ENCODE assay signal across 21 mouse cellular contexts in the genomic region with DNA sequence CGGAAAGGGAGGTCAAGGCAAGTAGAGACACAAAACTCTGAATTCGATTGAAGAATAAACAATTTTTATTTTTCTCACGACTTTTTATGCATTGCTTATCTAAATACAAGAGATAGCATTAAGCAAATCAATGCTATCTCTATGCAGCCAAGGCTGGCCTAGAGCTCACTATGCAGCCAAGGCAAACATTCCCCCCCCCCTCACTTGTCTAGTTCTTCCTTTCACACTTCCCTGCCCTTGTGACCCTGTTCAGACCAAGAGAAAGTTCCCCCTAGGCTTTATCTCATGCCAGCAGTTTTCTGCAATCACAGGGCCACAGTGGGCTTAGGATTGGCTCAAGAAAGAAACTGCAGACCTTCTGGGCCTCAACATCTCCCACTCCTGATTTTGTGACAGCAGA.
DNase-seq lines count a peak whose midpoint lies in the region; ATAC-seq lines count a peak whose summit lies in the region.
"Had no signal": no experiment of that assay in that cellular context is flagged by ENCODE, and none has a peak within 500 bp of the region (broad histone marks: within the 10 kb centered on the region; RNA-seq: fewer than 3 reads in every experiment).

No protein-coding gene starts in this region.

- H3K4me3 ChIP-seq in heart, embryonic 11.5 days (ENCODE audit: low read depth, low read length): no peak overlapping the region
- no peak overlapping the region for H3K4me3 ChIP-seq in heart, embryonic 10.5 days
- no peak overlapping the region for H3K4me3 ChIP-seq in heart, embryonic 12.5 days
- H3K4me3 ChIP-seq in heart, embryonic 16.5 days (ENCODE audit: low read length): no peak overlapping the region

- no peak overlapping the region for H3K9ac ChIP-seq in heart, embryonic 11.5 days (ENCODE audit: low read depth, low read length)
- no peak overlapping the region for H3K9ac ChIP-seq in heart, embryonic 12.5 days
- no peak overlapping the region for H3K9ac ChIP-seq in heart, embryonic 16.5 days (ENCODE audit: low read length)

- intact Hi-C loops in heart, postnatal 10 days (cut with DNase I): no loop called here

- 0 out of 2 replicates have a peak, but pooled peaks cover 2% of the 10 kb centered on the region for H3K4me1 ChIP-seq in heart, embryonic 11.5 days (ENCODE audit: control insufficient read depth, insufficient read depth, low read length)
- H3K4me1 ChIP-seq in heart, embryonic 10.5 days: no peaks in the 10 kb centered on the region
- peaks cover 5% of the 10 kb centered on the region for H3K4me1 ChIP-seq in heart, embryonic 12.5 days (replicated peaks)
- H3K4me1 ChIP-seq in heart, embryonic 16.5 days (ENCODE audit: control insufficient read depth, insufficient read depth, low read length): no peaks in the 10 kb centered on the region

- H3K27ac ChIP-seq in heart, embryonic 11.5 days (ENCODE audit: low read depth, low read length): no peak overlapping the region
- H3K27ac ChIP-seq in heart, embryonic 10.5 days: no peak overlapping the region
- H3K27ac ChIP-seq in heart, embryonic 12.5 days (ENCODE audit: poor library complexity, severe bottlenecking): no peak overlapping the region
- H3K27ac ChIP-seq in heart, embryonic 16.5 days (ENCODE audit: low read length): no peak overlapping the region

- ATAC-seq in heart, embryonic 11.5 days (replicated peaks; ENCODE audit: insufficient number of reproducible peaks, low FRiP score, low TSS enrichment): peak; percentile 76; the same call in 1 of the 2 replicates
- peak; percentile 73; the same call in 1 of the 2 replicates for ATAC-seq in heart, embryonic 12.5 days (ENCODE audit: insufficient number of reproducible peaks, low FRiP score)
- 0 out of 2 replicates have a peak, but pooled peaks have one; percentile 52 for ATAC-seq in heart, embryonic 16.5 days (replicated peaks; ENCODE audit: extremely low read depth, insufficient read depth, low FRiP score)
- ATAC-seq: activated CD4-positive, CD25-positive, alpha-beta regulatory T cell, adult 4 months; CD4-positive, CD25-positive, alpha-beta regulatory T cell, adult 4 months; Patski had no signal

- 48% methylated on average over 3 of the region's 3 CpGs for WGBS in heart, embryonic 11.5 days (ENCODE audit: insufficient replicate concordance)
- WGBS in heart, embryonic 10.5 days: 50% methylated on average over 3 of the region's 3 CpGs
- 44% methylated on average over 3 of the region's 3 CpGs for WGBS in heart, embryonic 12.5 days
- 47% methylated on average over 3 of the region's 3 CpGs for whole genome bisulfite sequencing in heart, embryonic 16.5 days

- H3K36me3 ChIP-seq in heart, embryonic 11.5 days (ENCODE audit: control insufficient read depth, insufficient read depth, low read length): no peaks in the 10 kb centered on the region
- H3K36me3 ChIP-seq in heart, embryonic 10.5 days: no peaks in the 10 kb centered on the region
- no peaks in the 10 kb centered on the region for H3K36me3 ChIP-seq in heart, embryonic 12.5 days
- no peaks in the 10 kb centered on the region for H3K36me3 ChIP-seq in heart, embryonic 16.5 days (ENCODE audit: control insufficient read depth, insufficient read depth)
- H3K36me3 ChIP-seq: G1E had no signal

- H3K9me3 ChIP-seq in heart, embryonic 11.5 days (replicated peaks; ENCODE audit: control insufficient read depth, low read length): no peaks in the 10 kb centered on the region
- H3K9me3 ChIP-seq in heart, embryonic 10.5 days: no peaks in the 10 kb centered on the region
- H3K9me3 ChIP-seq in heart, embryonic 12.5 days (replicated peaks): no peaks in the 10 kb centered on the region
- no peaks in the 10 kb centered on the region for H3K9me3 ChIP-seq in heart, embryonic 16.5 days (replicated peaks; ENCODE audit: control insufficient read depth, low read length)
- H3K9me3 ChIP-seq: G1E had no signal

- H3K4me2 ChIP-seq in heart, embryonic 11.5 days: no peak overlapping the region
- no peak overlapping the region for H3K4me2 ChIP-seq in heart, embryonic 12.5 days
- no peak overlapping the region for H3K4me2 ChIP-seq in heart, embryonic 16.5 days (ENCODE audit: low read depth, low read length)

- DNase-seq in heart, embryonic 10.5 days (ENCODE audit: low spot score): no peak
- no peak for DNase-seq in heart, postnatal 4 days
- no peak for DNase-seq in heart, postnatal 10 days
- DNase-seq: adrenal gland, adult 2 months; adrenal gland, adult 8-10 months; adrenal gland, postnatal 10 days; adrenal gland, postnatal 14 days; adrenal gland, postnatal 25 days; adrenal gland, postnatal 36 days; B cell, adult 2 months; cerebellum, adult 11 months; cerebellum, adult 11-12 months; cerebellum, adult 18-20 months had no signal

- no peaks in the 10 kb centered on the region for H3K27me3 ChIP-seq in heart, embryonic 11.5 days (ENCODE audit: control insufficient read depth, insufficient read depth, low read length)
- H3K27me3 ChIP-seq in heart, embryonic 10.5 days (ENCODE audit: insufficient read depth, poor library complexity, severe bottlenecking): no peaks in the 10 kb centered on the region
- H3K27me3 ChIP-seq in heart, embryonic 12.5 days (replicated peaks): no peaks in the 10 kb centered on the region
- no peaks in the 10 kb centered on the region for H3K27me3 ChIP-seq in heart, embryonic 16.5 days (ENCODE audit: control insufficient read depth, insufficient read depth, low read length)
- H3K27me3 ChIP-seq: CH12.LX had no signal
